Mouse (Mus musculus) lung, postnatal 0 days (tissue): Measurements from ENCODE around the gene Bora.

Experiments
- CTCF ChIP-seq: IDR thresholded peaks from 2 replicates; pipeline ENCODE4 v1.5.1; 2016; ENCODE audit warnings: antibody characterized with exemption, mild to moderate bottlenecking
- EP300 ChIP-seq: IDR thresholded peaks from 2 replicates; pipeline ENCODE4 v1.6.1; 2016; ENCODE audit warnings: antibody characterized with exemption, mild to moderate bottlenecking, control low read depth

- TF ChIP-seq CTCF (no peak), EP300 (no peak)
Observed at GRCm38 (mm10) chr14:99010224-99010919, 35.6 kb upstream of the Bora start.
